Comparison of ENCODE assay signal across 26 mouse cellular contexts in the genomic region with DNA sequence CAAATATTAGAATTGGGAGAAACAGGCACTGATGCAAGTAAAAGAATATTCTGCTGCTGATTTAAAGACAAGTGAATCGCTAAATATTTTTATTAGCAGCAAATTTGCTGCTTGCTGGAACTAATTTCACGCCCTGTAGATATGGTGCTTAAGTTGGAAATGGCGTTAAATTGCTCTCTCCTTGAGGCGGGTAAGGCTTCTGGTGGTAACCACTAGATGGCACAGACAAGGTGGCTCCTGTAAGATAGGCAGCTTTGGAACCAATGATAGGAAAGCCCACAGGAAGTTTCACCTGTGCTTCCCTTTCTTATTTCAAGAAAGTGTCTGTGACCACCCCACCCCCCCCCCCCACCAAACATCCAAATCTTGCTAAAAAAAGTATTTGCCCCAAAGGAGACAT. TPM values are rescaled to one million over a fixed set of nuclear protein-coding genes. Genes with fewer than 3 reads are reported as not detected.
"Had no signal": no experiment of that assay in that cellular context is flagged by ENCODE, and none has a peak within 500 bp of the region (broad histone marks: within the 10 kb centered on the region; RNA-seq: fewer than 3 reads in every experiment).

No protein-coding gene starts in this region.

- DNase-seq: gastrocnemius, postnatal 14 days; gastrocnemius, postnatal 36 days; heart, adult 11 months; heart, adult 2 months; heart, postnatal 14 days; heart, postnatal 36 days; kidney, adult 18-20 months; kidney, adult 8-10 months; kidney, postnatal 10 days; kidney, postnatal 25 days; kidney, postnatal 4 days; left cerebral cortex, postnatal 4 days had no signal

- H3K36me3 ChIP-seq: heart, embryonic 13.5 days; heart, embryonic 15.5 days; hindbrain, embryonic 13.5 days; hindbrain, embryonic 15.5 days; kidney, embryonic 15.5 days; limb, embryonic 13.5 days; limb, embryonic 15.5 days; liver, embryonic 12.5 days had no signal

- H3K9ac ChIP-seq: heart, embryonic 13.5 days; heart, embryonic 15.5 days; hindbrain, embryonic 13.5 days; hindbrain, embryonic 15.5 days; kidney, embryonic 15.5 days; limb, embryonic 13.5 days; limb, embryonic 15.5 days; liver, embryonic 12.5 days; liver, embryonic 14.5 days had no signal

- H3K4me1 ChIP-seq: heart, embryonic 13.5 days; heart, embryonic 15.5 days; hindbrain, embryonic 13.5 days; hindbrain, embryonic 15.5 days; kidney, embryonic 15.5 days; limb, embryonic 13.5 days; limb, embryonic 15.5 days; liver, embryonic 12.5 days had no signal

- H3K27me3 ChIP-seq: heart, embryonic 13.5 days; heart, embryonic 15.5 days; hindbrain, embryonic 13.5 days; hindbrain, embryonic 15.5 days; kidney, embryonic 15.5 days; liver, embryonic 12.5 days had no signal

- H3K4me2 ChIP-seq: heart, embryonic 11.5 days; heart, embryonic 13.5 days; heart, embryonic 15.5 days; hindbrain, embryonic 13.5 days; hindbrain, embryonic 15.5 days; kidney, embryonic 15.5 days; limb, embryonic 13.5 days; limb, embryonic 15.5 days; liver, embryonic 12.5 days had no signal

- H3K4me3 ChIP-seq: heart, adult 2 months; heart, embryonic 13.5 days; heart, embryonic 15.5 days; hindbrain, embryonic 13.5 days; hindbrain, embryonic 15.5 days; kidney, embryonic 15.5 days; layer of hippocampus, adult 2 months; limb, embryonic 13.5 days; limb, embryonic 15.5 days; liver, embryonic 12.5 days had no signal

- H3K27ac ChIP-seq: heart, adult 2 months; heart, embryonic 13.5 days; heart, embryonic 15.5 days; hindbrain, embryonic 13.5 days; hindbrain, embryonic 15.5 days; hindbrain, postnatal 0 days; kidney, embryonic 15.5 days; layer of hippocampus, adult 2 months; limb, embryonic 13.5 days; limb, embryonic 15.5 days; liver, embryonic 12.5 days; liver, embryonic 14.5 days had no signal

- H3K9me3 ChIP-seq: heart, embryonic 13.5 days; heart, embryonic 15.5 days; hindbrain, embryonic 13.5 days; hindbrain, embryonic 15.5 days; kidney, embryonic 15.5 days; limb, embryonic 13.5 days; limb, embryonic 15.5 days; liver, embryonic 12.5 days had no signal

- ATAC-seq: hindbrain, postnatal 0 days; intestine, embryonic 16.5 days; liver, embryonic 12.5 days had no signal

RNA-seq across cellular contexts. Expression of a gene that starts 49.9 kb away (rescaled TPM):
- total RNA-seq: hematopoietic stem cell, adult 5-6 weeks had no signal
